Mouse (Mus musculus): Measurements from ENCODE around the gene Gart. TPM values are rescaled to one million over a fixed set of nuclear protein-coding genes. Genes with fewer than 3 reads are reported as not detected.
"Not testable (repeated sequence)": the region's sequence is repeated elsewhere in the genome, so short reads cannot be mapped to it uniquely, and the experiment has no call there.

The Gart gene
- polyA plus RNA-seq, 1 experiment from 2014 or later: 227 TPM

DNA sequence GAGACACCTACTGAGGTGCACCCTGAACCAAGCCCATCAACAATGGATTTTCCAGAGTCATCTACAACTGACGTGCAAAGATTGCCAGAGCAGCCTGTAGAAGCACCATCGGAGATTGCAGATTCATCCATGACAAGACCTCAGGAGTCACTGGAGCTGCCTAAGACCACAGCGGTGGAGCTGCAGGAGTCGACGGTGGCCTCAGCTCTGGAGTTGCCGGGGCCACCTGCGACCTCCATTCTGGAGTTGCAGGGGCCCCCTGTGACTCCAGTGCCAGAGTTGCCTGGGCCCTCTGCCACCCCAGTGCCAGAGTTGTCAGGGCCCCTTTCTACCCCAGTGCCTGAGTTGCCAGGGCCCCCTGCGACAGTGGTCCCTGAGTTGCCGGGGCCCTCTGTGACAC is 8.5 kb upstream of the Gart start:
- Histone ChIP-seq H3K4me3 (ENCODE audit: low read depth, low read length) (no peak overlapping the region), H3K4me2 (no peak overlapping the region), H3K27me3 (replicated peaks; ENCODE audit: control insufficient read depth, insufficient read depth, low read length) (no peaks in the 10 kb centered on the region), H3K9me3 (ENCODE audit: control insufficient read depth, low read length) (no peaks in the 10 kb centered on the region), H3K27ac (ENCODE audit: low read depth, low read length) (no peak overlapping the region), H3K36me3 (ENCODE audit: control insufficient read depth, insufficient read depth, low read length) (peaks cover 79% of the 10 kb centered on the region), H3K4me1 (replicated peaks; ENCODE audit: control insufficient read depth, insufficient read depth, low read length) (peaks cover 4% of the 10 kb centered on the region; the same call in 1 of the 2 replicates), H3K9ac (ENCODE audit: low read depth, low read length) (no peak overlapping the region)
- no peak for DNase-seq (ENCODE audit: low spot score)
- ATAC-seq (replicated peaks; ENCODE audit: low FRiP score): no peak
- WGBS: 94% methylated on average over 9 of the region's 9 CpGs

DNA sequence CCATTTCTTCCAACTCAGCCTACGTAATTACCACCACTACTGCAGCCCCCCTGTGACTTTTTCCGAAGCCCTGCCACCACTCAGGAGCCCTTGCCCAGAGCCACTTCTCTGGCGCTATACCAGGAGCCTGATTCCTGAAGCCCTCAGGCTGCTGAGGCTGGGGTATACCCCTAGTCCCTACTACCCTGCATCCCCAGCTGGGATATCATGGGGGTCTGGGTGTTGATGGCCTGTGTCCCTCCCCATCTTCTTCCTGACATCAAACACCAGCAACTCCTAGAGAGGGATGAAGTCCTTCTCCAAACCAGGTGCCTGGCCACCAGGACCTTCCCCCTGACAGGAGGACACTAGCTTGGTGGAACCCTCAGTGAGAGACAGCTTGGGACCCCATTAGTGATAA is 5.4 kb upstream of the Gart start:
- H3K4me2 ChIP-seq: no peak overlapping the region
- no peaks in the 10 kb centered on the region for H3K9me3 ChIP-seq (ENCODE audit: control insufficient read depth, low read length)
- 97% methylated on average over 3 of the region's 3 CpGs for WGBS
- H3K4me1 ChIP-seq (replicated peaks; ENCODE audit: control insufficient read depth, insufficient read depth, low read length): peaks cover 10% of the 10 kb centered on the region
- H3K4me3 ChIP-seq (ENCODE audit: low read depth, low read length): no peak overlapping the region
- no peaks in the 10 kb centered on the region for H3K27me3 ChIP-seq (replicated peaks; ENCODE audit: control insufficient read depth, insufficient read depth, low read length)
- ATAC-seq (replicated peaks; ENCODE audit: low FRiP score): no peak
- H3K36me3 ChIP-seq (ENCODE audit: control insufficient read depth, insufficient read depth, low read length): peaks cover 48% of the 10 kb centered on the region
- DNase-seq (ENCODE audit: low spot score): no peak
- H3K9ac ChIP-seq (ENCODE audit: low read depth, low read length): no peak overlapping the region
- H3K27ac ChIP-seq (ENCODE audit: low read depth, low read length): no peak overlapping the region

DNA sequence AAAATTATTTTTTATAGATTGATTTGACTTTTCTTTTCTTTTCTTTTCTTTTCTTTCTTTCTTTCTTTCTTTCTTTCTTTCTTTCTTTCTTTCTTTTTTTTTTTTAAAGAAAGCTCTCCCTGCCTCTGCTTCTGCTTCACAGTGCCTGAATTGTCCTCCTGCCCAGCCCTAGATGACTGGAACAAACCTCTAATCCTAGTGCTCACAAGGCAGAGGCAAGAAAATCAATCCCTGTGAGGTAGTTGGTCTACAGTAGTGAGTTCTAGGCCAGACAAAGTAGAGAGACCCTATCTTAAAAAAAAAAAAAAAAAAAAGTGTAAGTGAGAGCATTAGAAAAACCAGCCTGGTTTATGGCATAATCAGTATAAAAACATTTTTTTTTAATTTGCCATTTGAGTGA is 3.0 kb upstream of the Gart start:
- ATAC-seq (replicated peaks; ENCODE audit: low FRiP score): no peak
- no peaks in the 10 kb centered on the region for H3K9me3 ChIP-seq (ENCODE audit: control insufficient read depth, low read length)
- no peak overlapping the region for H3K27ac ChIP-seq (ENCODE audit: low read depth, low read length)
- peak overlapping the region; percentile 45 for H3K4me2 ChIP-seq
- H3K36me3 ChIP-seq (ENCODE audit: control insufficient read depth, insufficient read depth, low read length): peaks cover 24% of the 10 kb centered on the region
- H3K9ac ChIP-seq (ENCODE audit: low read depth, low read length): no peak overlapping the region
- no peak for DNase-seq (ENCODE audit: low spot score)
- H3K4me3 ChIP-seq (ENCODE audit: low read depth, low read length): no peak overlapping the region
- peaks cover 13% of the 10 kb centered on the region for H3K4me1 ChIP-seq (replicated peaks; ENCODE audit: control insufficient read depth, insufficient read depth, low read length)
- no peaks in the 10 kb centered on the region for H3K27me3 ChIP-seq (replicated peaks; ENCODE audit: control insufficient read depth, insufficient read depth, low read length)

DNA sequence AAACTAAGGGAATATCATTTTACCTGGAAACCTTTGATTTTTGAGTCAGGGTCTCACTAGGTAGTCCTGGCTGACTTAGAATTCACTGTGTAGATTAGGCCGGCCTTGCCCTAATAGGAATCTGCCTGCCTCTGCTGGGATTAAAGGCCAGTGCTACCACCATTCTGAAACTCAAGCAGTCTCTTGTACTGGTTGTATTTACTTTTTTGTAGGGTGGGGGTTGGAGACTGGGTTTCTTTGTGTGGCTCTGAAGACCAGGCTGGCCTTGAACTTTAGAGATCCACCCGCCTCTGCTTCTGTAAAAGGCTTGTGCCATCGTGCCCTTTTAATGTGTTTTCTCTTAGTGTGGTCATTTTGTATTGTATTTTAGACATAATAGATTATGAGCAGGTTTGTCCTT is 2.5 kb upstream of the Gart start:
- H3K9ac ChIP-seq (ENCODE audit: low read depth, low read length): peak overlapping the region; percentile 53
- 42% methylated on average over 3 of the region's 3 CpGs for WGBS
- no peak overlapping the region for H3K27ac ChIP-seq (ENCODE audit: low read depth, low read length)
- no peaks in the 10 kb centered on the region for H3K9me3 ChIP-seq (ENCODE audit: control insufficient read depth, low read length)
- H3K4me1 ChIP-seq (replicated peaks; ENCODE audit: control insufficient read depth, insufficient read depth, low read length): peaks cover 18% of the 10 kb centered on the region
- no peak for DNase-seq (ENCODE audit: low spot score)
- peak overlapping the region; percentile 79 for H3K4me2 ChIP-seq
- H3K4me3 ChIP-seq (ENCODE audit: low read depth, low read length): peak overlapping the region; percentile 83
- H3K36me3 ChIP-seq (ENCODE audit: control insufficient read depth, insufficient read depth, low read length): peaks cover 19% of the 10 kb centered on the region
- H3K27me3 ChIP-seq (replicated peaks; ENCODE audit: control insufficient read depth, insufficient read depth, low read length): no peaks in the 10 kb centered on the region
- no peak for ATAC-seq (replicated peaks; ENCODE audit: low FRiP score)

DNA sequence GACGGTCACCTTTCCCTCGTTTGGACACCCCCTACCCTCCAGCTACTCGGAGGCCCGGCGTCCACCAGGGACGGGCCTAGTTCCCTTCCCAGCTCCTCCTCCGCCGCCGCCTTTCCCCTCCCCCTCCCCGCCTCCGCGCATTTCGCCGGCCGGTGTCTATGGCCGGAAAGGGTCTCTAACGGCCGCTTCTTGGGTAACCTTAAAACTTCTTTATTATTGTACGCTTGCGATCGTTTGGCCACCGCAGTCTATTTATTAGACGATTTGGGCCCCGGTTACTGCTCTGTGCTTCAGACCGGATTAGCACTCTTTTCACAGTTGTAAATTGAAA is 1.4 kb upstream of the Gart start:
- Histone ChIP-seq H3K27me3 (replicated peaks; ENCODE audit: control insufficient read depth, insufficient read depth, low read length) (no peaks in the 10 kb centered on the region), H3K4me2 (peak overlapping the region; percentile 79), H3K4me1 (replicated peaks; ENCODE audit: control insufficient read depth, insufficient read depth, low read length) (peaks cover 19% of the 10 kb centered on the region), H3K36me3 (ENCODE audit: control insufficient read depth, insufficient read depth, low read length) (peaks cover 19% of the 10 kb centered on the region), H3K9ac (ENCODE audit: low read depth, low read length) (peak overlapping the region; percentile 77), H3K4me3 (ENCODE audit: low read depth, low read length) (peak overlapping the region; percentile 83), H3K9me3 (ENCODE audit: control insufficient read depth, low read length) (no peaks in the 10 kb centered on the region), H3K27ac (ENCODE audit: low read depth, low read length) (peak overlapping the region; percentile 92)
- under 1% methylated on average over 25 of the region's 25 CpGs for WGBS
- ATAC-seq (replicated peaks; ENCODE audit: low FRiP score) (peak; percentile 61), DNase-seq (ENCODE audit: low spot score) (peak; percentile 82)

DNA sequence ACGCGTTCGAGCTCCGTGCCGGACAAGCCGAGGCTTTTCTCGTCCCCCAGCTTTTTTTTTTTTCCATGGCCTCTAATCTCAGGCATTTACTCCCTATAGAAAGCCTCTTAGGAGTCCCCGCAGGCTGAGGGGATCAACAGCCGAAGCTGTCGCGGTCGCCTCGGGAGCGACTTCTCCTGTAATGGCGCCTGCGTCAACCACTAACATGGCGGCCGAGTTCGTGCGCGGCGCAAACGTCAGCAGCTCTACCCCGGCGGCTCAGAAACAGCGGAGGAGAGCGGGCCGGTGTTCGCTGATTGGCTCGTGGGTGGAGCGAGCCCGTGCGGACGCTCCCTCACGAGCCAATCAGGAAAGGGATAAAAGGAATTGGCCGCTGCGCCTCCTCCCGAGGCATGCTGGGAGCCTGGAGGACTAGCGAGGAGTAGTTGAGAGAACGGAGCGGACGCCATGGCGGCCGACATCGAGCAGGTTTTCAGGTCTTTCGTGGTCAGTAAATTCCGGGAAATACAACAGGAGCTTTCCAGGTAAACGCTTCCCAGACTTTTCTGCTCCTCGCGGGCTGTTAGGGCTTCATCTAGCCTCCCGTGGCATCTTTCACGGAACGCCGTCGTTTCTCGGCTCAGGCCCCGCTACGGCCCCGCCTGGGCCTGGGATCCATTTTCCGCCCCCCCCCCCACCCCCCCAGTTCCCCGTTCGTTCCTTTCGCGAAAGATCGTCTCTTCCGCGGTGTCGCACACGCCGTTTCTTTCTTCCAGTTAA is 888 bp upstream of the Gart start, which contains the start of gene Son:
TSS of gene Son (plus strand) at position 46 of the 759 bp plus-strand sequence.
- ATAC-seq (replicated peaks; ENCODE audit: low FRiP score) (peak; percentile 88), DNase-seq (ENCODE audit: low spot score) (peak; percentile 90)
- Histone ChIP-seq H3K4me3 (ENCODE audit: low read depth, low read length) (peak within 1 kb of the TSS; percentile 83), H3K9ac (ENCODE audit: low read depth, low read length) (peak within 1 kb of the TSS; percentile 96), H3K9me3 (ENCODE audit: control insufficient read depth, low read length) (no peaks in the 10 kb centered on the region), H3K27ac (ENCODE audit: low read depth, low read length) (peak within 1 kb of the TSS; percentile 99), H3K36me3 (ENCODE audit: control insufficient read depth, insufficient read depth, low read length) (peaks cover 23% of the 10 kb centered on the region), H3K4me2 (peak within 1 kb of the TSS; percentile 99), H3K27me3 (replicated peaks; ENCODE audit: control insufficient read depth, insufficient read depth, low read length) (no peaks in the 10 kb centered on the region), H3K4me1 (replicated peaks; ENCODE audit: control insufficient read depth, insufficient read depth, low read length) (peaks cover 19% of the 10 kb centered on the region)
- under 1% methylated on average over 70 of the region's 70 CpGs for WGBS

DNA sequence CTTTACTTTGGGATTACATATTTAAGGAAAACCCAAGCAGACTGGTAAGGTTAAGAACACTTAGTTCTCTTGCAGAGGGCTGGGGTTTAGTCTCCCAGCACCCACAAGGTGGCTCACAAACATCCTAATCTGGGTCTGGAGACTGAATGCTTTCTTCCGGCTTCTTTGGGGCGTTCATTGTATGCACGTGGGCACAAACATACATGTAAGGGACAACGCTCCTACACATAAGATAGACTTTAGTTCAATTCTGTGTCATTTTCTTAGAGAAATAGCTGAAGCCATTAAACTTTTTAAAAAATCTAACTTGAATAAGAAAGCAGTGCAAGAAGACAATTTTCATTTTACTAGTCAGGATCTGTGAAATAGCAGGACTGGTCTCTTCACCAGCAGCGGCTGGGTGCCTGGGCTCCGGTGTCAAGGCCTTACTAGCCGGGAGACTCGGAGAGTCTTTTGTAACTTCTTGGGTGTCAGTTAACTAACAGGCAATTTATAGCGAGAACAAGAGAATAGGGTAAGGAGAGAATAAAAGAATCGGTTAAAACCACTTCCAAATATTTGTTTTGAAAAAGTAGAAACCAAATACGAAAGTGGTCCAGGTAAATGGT is 653 bp downstream of the Gart start:
- under 1% methylated on average over 11 of the region's 11 CpGs for WGBS

DNA sequence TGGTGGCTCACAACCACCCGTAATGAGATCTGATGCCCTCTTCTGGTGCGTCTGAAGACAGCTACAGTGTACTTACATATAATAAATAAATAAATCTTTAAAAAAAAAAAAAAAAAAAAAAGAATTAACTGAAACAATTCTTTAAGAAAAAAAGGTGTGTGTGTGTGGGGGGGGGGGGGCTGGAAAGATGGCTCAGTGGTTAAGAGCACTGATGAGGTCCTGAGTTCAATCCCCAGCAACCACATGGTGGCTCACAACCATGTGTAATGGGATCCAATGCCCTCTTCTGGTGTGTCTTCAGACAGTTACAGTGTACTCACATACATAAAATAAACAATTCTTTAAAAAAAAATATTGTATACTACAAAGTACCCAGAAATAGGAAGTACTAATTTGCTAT is 1.3 kb downstream of the Gart start:
- peak overlapping the region; percentile 33; the same call in 1 of the 2 replicates for H3K4me3 ChIP-seq (ENCODE audit: low read depth, low read length)
- ATAC-seq (replicated peaks; ENCODE audit: low FRiP score): not testable (repeated sequence)
- H3K4me1 ChIP-seq (replicated peaks; ENCODE audit: control insufficient read depth, insufficient read depth, low read length): peaks cover 15% of the 10 kb centered on the region

More for the DNA sequence above, 653 bp downstream of the Gart start:
- ATAC-seq (replicated peaks; ENCODE audit: low FRiP score): no peak
- peak overlapping the region; percentile 99; the same call in 1 of the 2 replicates for H3K27ac ChIP-seq (ENCODE audit: low read depth, low read length)
- H3K4me1 ChIP-seq (replicated peaks; ENCODE audit: control insufficient read depth, insufficient read depth, low read length): peaks cover 15% of the 10 kb centered on the region
- peak overlapping the region; percentile 83 for H3K4me3 ChIP-seq (ENCODE audit: low read depth, low read length)
- no peaks in the 10 kb centered on the region for H3K27me3 ChIP-seq (replicated peaks; ENCODE audit: control insufficient read depth, insufficient read depth, low read length)
- peak overlapping the region; percentile 99 for H3K4me2 ChIP-seq
- no peak for DNase-seq (ENCODE audit: low spot score)
- peak overlapping the region; percentile 96 for H3K9ac ChIP-seq (ENCODE audit: low read depth, low read length)
- peaks cover 22% of the 10 kb centered on the region; the same call in 1 of the 2 replicates for H3K36me3 ChIP-seq (ENCODE audit: control insufficient read depth, insufficient read depth, low read length)
- H3K9me3 ChIP-seq (ENCODE audit: control insufficient read depth, low read length): no peaks in the 10 kb centered on the region

More for the DNA sequence above, 1.3 kb downstream of the Gart start:
- not testable (repeated sequence) for DNase-seq (ENCODE audit: low spot score); H3K9ac ChIP-seq (ENCODE audit: low read depth, low read length); H3K27ac ChIP-seq (ENCODE audit: low read depth, low read length); H3K9me3 ChIP-seq (ENCODE audit: control insufficient read depth, low read length); H3K27me3 ChIP-seq (replicated peaks; ENCODE audit: control insufficient read depth, insufficient read depth, low read length)
- H3K4me2 ChIP-seq: peak overlapping the region; percentile 35; the same call in 1 of the 2 replicates
- WGBS: no CpG with 5 or more reads among the region's 2 CpGs
- peaks cover 21% of the 10 kb centered on the region; the same call in 1 of the 2 replicates for H3K36me3 ChIP-seq (ENCODE audit: control insufficient read depth, insufficient read depth, low read length)
